Mouse (Mus musculus): ENCODE results near the gene Cebpz. TPM values are rescaled to one million over a fixed set of nuclear protein-coding genes. Genes with fewer than 3 reads are reported as not detected.

The Cebpz gene
- polyA plus RNA-seq, 1 experiment = 21.5 TPM

DNA sequence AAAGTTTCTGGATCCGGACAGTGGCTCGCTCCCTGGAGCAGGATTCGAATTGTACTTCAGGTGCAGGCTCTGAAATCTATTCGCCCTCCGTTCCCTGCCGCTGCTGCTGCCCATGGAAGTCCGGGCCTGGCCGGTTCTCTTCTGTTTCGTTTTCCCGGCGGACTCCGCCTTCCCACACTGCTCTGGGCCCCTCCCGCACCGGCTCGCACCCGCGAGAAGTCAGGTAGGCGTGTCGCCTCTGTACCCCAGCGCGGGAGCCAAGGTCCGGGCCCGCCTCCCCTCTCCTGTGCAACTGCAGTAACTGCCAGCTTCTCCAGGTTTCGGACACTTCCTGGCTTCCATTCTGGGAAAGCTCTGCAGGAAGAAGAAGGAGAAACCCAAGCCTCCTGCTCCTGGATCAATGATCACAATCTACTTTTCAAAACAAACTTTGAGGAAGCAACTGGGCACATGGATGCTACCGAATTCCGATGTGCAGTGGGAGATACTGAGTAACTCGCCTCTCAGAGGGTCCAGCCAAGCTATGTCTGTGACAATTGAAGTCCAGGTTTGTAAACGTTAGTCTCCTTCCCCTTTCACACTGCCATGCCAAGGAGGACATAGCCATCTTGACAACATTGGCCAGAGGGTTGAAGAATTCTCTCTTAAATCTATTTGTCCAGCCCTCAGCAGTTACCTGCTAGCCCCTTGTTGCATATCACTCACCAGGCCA, 54.3 kb downstream of the Cebpz start, which contains the start of gene Eif2ak2:
Gene Eif2ak2 (minus strand): TSS at position 173 of the 712 bp plus-strand sequence.
- Histone ChIP-seq H3K27ac (ENCODE audit: insufficient read depth, low read length) (no peak within 1 kb of the TSS), H3K27me3 (ENCODE audit: control insufficient read depth, insufficient read depth, low read length) (no peaks in the 10 kb centered on the region), H3K4me3 (replicated peaks; ENCODE audit: insufficient read depth, low read depth, low read length) (peak within 1 kb of the TSS; percentile 80), H3K4me1 (ENCODE audit: control insufficient read depth, insufficient read depth, low read length) (no peaks in the 10 kb centered on the region; the same call in 1 of the 2 replicates)
- peak; percentile 60 to 63 for DNase-seq
- WGBS = 1% methylated on average over 28 of the region's 28 CpGs
- TF ChIP-seq POLR2A (IDR thresholded peaks at IDR 0.05; ENCODE audit: borderline replicate concordance, insufficient read depth, low read length) = no peak
- TF ChIP-seq CTCF (IDR thresholded peaks at IDR 0.05; ENCODE audit: borderline replicate concordance, insufficient read depth, low read depth, low read length) = no peak

DNA sequence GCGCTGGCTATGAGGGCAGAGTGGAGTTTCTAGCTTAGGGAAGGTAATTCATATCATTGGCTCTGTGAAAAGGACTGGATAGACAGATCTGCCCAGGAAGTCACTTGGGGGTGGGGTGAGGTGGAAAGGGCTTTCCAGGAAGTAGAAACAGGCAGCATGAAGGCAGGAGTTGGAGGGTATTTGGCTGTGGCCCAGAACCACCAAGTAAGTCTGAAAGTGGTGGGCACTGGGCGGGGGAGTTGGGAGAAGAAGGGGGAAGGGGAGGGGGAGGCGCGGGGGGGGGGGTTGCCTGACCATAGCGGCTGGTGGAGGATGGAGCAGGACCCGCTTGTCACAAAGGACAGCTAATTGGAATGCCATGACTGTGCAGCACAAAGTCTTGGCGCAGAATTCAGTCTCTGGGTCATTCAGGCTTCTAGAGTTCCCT, 55.0 kb downstream of the Cebpz start:
- H3K27ac ChIP-seq (ENCODE audit: insufficient read depth, low read length) = no peak overlapping the region
- WGBS = 11% methylated on average over 6 of the region's 7 CpGs
- no peak for TF ChIP-seq POLR2A (IDR thresholded peaks at IDR 0.05; ENCODE audit: borderline replicate concordance, insufficient read depth, low read length)
- no peak for TF ChIP-seq CTCF (IDR thresholded peaks at IDR 0.05; ENCODE audit: borderline replicate concordance, insufficient read depth, low read depth, low read length)

DNA sequence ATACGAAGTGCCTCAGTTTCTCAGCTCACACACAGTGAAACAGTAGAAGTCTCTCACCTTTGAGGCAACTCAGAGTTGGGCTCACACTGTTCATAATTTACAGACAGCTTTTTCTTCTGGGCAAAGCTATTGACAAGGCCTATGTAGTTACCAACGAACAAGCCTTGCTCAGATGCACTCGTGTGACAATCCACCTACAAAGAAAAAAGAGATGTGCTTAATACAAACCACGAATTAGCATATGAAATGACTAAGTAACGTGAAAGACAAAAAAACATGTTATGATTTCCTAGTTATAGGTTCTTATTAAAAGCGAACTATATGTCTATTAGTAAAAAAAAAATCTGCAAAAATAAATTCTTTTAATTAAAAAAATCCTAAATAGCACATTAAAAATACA, 63.0 kb downstream of the Cebpz start:
- Histone ChIP-seq H3K27me3 (ENCODE audit: control insufficient read depth, insufficient read depth, low read length) (no peaks in the 10 kb centered on the region), H3K4me3 (replicated peaks; ENCODE audit: insufficient read depth, low read depth, low read length) (no peak overlapping the region), H3K27ac (ENCODE audit: insufficient read depth, low read length) (no peak overlapping the region), H3K4me1 (ENCODE audit: control insufficient read depth, insufficient read depth, low read length) (no peaks in the 10 kb centered on the region)
- no peak for TF ChIP-seq CTCF (IDR thresholded peaks at IDR 0.05; ENCODE audit: borderline replicate concordance, insufficient read depth, low read depth, low read length)
- TF ChIP-seq POLR2A (IDR thresholded peaks at IDR 0.05; ENCODE audit: borderline replicate concordance, insufficient read depth, low read length) = no peak
- 90% methylated on average over 6 of the region's 6 CpGs for WGBS
- DNase-seq = no peak

More for the DNA sequence above, 55.0 kb downstream of the Cebpz start:
- peak in 1 of 2 experiments; percentile 8 for DNase-seq
- H3K27me3 ChIP-seq (ENCODE audit: control insufficient read depth, insufficient read depth, low read length) = no peaks in the 10 kb centered on the region
- H3K4me1 ChIP-seq (ENCODE audit: control insufficient read depth, insufficient read depth, low read length) = no peaks in the 10 kb centered on the region; the same call in 1 of the 2 replicates
- H3K4me3 ChIP-seq (replicated peaks; ENCODE audit: insufficient read depth, low read depth, low read length) = peak overlapping the region; percentile 80

Other genes with a start within 250 kb of the Cebpz start
- 24.6 and 25.0 TPM in 2 replicates for gene Strn, start 199.9 kb downstream of the Cebpz start, polyA plus RNA-seq (2012; rRNA removed)
- gene Heatr5b, start 101.7 kb downstream of the Cebpz start, polyA plus RNA-seq (2012; rRNA removed) = 36.0 and 39.2 TPM in 2 replicates
- 39.0 and 40.4 TPM in 2 replicates for gene Gpatch11, start 101.5 kb downstream of the Cebpz start, polyA plus RNA-seq (2012; rRNA removed)
- gene Eif2ak2, start 54.5 kb downstream of the Cebpz start, polyA plus RNA-seq (2012; rRNA removed) = 2.7 and 2.9 TPM in 2 replicates
- 0.20 and 0.35 TPM in 2 replicates for gene Sult6b1, start 30.1 kb downstream of the Cebpz start, polyA plus RNA-seq (2012; rRNA removed)
- gene Cebpzos, start 20.6 kb downstream of the Cebpz start, polyA plus RNA-seq (2012; rRNA removed) = 49.3 and 53.4 TPM in 2 replicates
- 45.3 and 46.7 TPM in 2 replicates for gene Ndufaf7, start 70 bp upstream of the Cebpz start, polyA plus RNA-seq (2012; rRNA removed)
- gene Prkd3, start 83.8 kb upstream of the Cebpz start, polyA plus RNA-seq (2012; rRNA removed) = 11.1 and 14.7 TPM in 2 replicates
- gene Qpct, start 114.8 kb upstream of the Cebpz start, polyA plus RNA-seq (2012; rRNA removed) = 8.7 and 10.1 TPM in 2 replicates

Measured in cerebellum, adult 2 months (tissue).